13 mouse cellular contexts compared by ENCODE assay signal in the genomic region with DNA sequence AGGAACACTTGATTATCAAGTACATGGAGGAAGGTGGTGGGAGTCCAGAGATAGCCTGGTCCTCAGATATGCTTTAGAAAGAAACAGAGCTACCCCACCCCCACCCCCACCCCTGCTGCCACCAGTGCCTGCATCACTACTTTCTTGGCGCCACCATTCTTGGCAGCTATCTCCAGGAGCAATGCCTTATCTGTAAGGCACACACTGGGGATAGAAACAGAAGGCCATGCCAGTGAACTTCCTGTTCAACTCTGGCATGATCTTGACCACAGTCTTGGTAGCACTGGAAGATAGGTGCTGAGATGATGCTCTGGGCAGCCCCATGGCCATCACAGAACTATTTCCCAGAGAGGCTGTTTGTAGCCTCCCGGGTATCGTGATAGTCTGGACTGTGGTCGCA.
"Had no signal": no experiment of that assay in that cellular context is flagged by ENCODE, and none has a peak within 500 bp of the region (broad histone marks: within the 10 kb centered on the region; RNA-seq: fewer than 3 reads in every experiment).

No protein-coding gene starts in this region.

- H3K4me3 ChIP-seq: liver, embryonic 15.5 days; midbrain, embryonic 13.5 days had no signal

- H3K27ac ChIP-seq: kidney, postnatal 0 days; liver, embryonic 15.5 days; macrophage; midbrain, embryonic 13.5 days; stomach, postnatal 0 days had no signal

- H3K9ac ChIP-seq: liver, embryonic 15.5 days; midbrain, embryonic 13.5 days had no signal

- H3K27me3 ChIP-seq: liver, embryonic 15.5 days; midbrain, embryonic 13.5 days had no signal

- H3K4me1 ChIP-seq: liver, embryonic 15.5 days had no signal

- H3K9me3 ChIP-seq: liver, embryonic 15.5 days; midbrain, embryonic 13.5 days had no signal

- H3K36me3 ChIP-seq: liver, embryonic 15.5 days; midbrain, embryonic 13.5 days had no signal

- DNase-seq: kidney, adult 8-10 months; kidney, postnatal 36 days; layer of hippocampus, adult 9-11 months; left cerebral cortex, postnatal 4 days; lung, adult 2 months; thymus, postnatal 4 days had no signal

- ATAC-seq: intestine, postnatal 0 days; lung, postnatal 0 days; midbrain, embryonic 13.5 days had no signal
